Mouse (Mus musculus) megakaryocyte, embryonic 14.5 days (primary cell): ENCODE data around the gene Prkca. TPM values are rescaled to one million over a fixed set of nuclear protein-coding genes. Genes with fewer than 3 reads are reported as not detected.

Experiments
- H3K27me3 ChIP-seq: replicated peaks from 2 replicates; pipeline ENCODE3; 2012; ENCODE audit warnings: inconsistent platforms
- H3K36me3 ChIP-seq: replicated peaks from 2 replicates; pipeline ENCODE3; 2012; ENCODE audit warnings: low read length, inconsistent platforms, mixed read lengths
- H3K4me1 ChIP-seq: 2 replicates; pipeline ENCODE4 v1.6.1; 2012; ENCODE audit warnings: inconsistent platforms
- H3K4me3 ChIP-seq: replicated peaks from 2 replicates; pipeline ENCODE3; 2012; ENCODE audit warnings: moderate library complexity, mild to moderate bottlenecking, inconsistent platforms
- H3K9me3 ChIP-seq: 2 replicates; pipeline ENCODE4 v1.6.1; 2012; ENCODE audit warnings: inconsistent platforms
- FLI1 ChIP-seq: IDR thresholded peaks from 2 replicates; pipeline ENCODE4 v1.6.1; 2012; ENCODE audit warnings: low read length, inconsistent platforms, mixed read lengths
- GATA1 ChIP-seq: IDR thresholded peaks from 3 replicates; pipeline ENCODE4 v1.6.1; 2012; ENCODE audit warnings: mixed read lengths, low read length, inconsistent platforms, borderline replicate concordance
- polyA plus RNA-seq: library from polyadenylated mRNA; stranded (reverse); fragments of >175 nt; gene quantifications from 2 replicates; pipeline ENCODE4 v1.2.3, GENCODE M21; 2012; ENCODE audit warnings: low replicate concordance; ENCODE audit not compliant: insufficient read depth

Prkca gene
- polyA plus RNA-seq, 1 experiment: 36.2 TPM

- no peak for TF ChIP-seq FLI1
- TF ChIP-seq GATA1: no peak
- no peaks in the 10 kb centered on the region for H3K9me3 ChIP-seq
- no peaks in the 10 kb centered on the region for H3K27me3 ChIP-seq
- peaks cover 99% of the 10 kb centered on the region for H3K36me3 ChIP-seq
- H3K4me1 ChIP-seq: peaks cover 87% of the 10 kb centered on the region
- H3K4me3 ChIP-seq: no peak overlapping the region
Observed at GRCm38 (mm10) chr11:108189362-108189761, 154.4 kb downstream of the Prkca start.

GRCm38 (mm10) chr11:108182421-108182820 lies 161.3 kb downstream of the Prkca start:
- Histone ChIP-seq H3K4me3 (no peak overlapping the region), H3K36me3 (peaks cover 92% of the 10 kb centered on the region), H3K9me3 (no peaks in the 10 kb centered on the region), H3K4me1 (peaks cover 89% of the 10 kb centered on the region), H3K27me3 (no peaks in the 10 kb centered on the region)
- TF ChIP-seq FLI1 (no peak), GATA1 (no peak)

- Histone ChIP-seq H3K4me1 (peaks cover 86% of the 10 kb centered on the region), H3K4me3 (no peak overlapping the region), H3K9me3 (no peaks in the 10 kb centered on the region), H3K27me3 (no peaks in the 10 kb centered on the region), H3K36me3 (peaks cover 92% of the 10 kb centered on the region)
- TF ChIP-seq GATA1 (no peak), FLI1 (no peak)
Observed at GRCm38 (mm10) chr11:108181012-108181713, 162.6 kb downstream of the Prkca start.

GRCm38 (mm10) chr11:108178802-108179201 lies 164.9 kb downstream of the Prkca start:
- H3K27me3 ChIP-seq: no peaks in the 10 kb centered on the region
- TF ChIP-seq FLI1 (no peak), GATA1 (no peak)
- H3K4me1 ChIP-seq: peaks cover 82% of the 10 kb centered on the region
- no peak overlapping the region for H3K4me3 ChIP-seq
- no peaks in the 10 kb centered on the region for H3K9me3 ChIP-seq
- H3K36me3 ChIP-seq: peaks cover 88% of the 10 kb centered on the region

GRCm38 (mm10) chr11:108178258-108178657 lies 165.5 kb downstream of the Prkca start:
- peaks cover 89% of the 10 kb centered on the region for H3K36me3 ChIP-seq
- H3K27me3 ChIP-seq: no peaks in the 10 kb centered on the region
- no peak overlapping the region for H3K4me3 ChIP-seq
- TF ChIP-seq GATA1: no peak
- H3K9me3 ChIP-seq: no peaks in the 10 kb centered on the region
- H3K4me1 ChIP-seq: peaks cover 84% of the 10 kb centered on the region

GRCm38 (mm10) chr11:108176715-108177114 lies 167.0 kb downstream of the Prkca start:
- no peaks in the 10 kb centered on the region for H3K27me3 ChIP-seq
- TF ChIP-seq FLI1 (no peak), GATA1 (no peak)
- H3K4me1 ChIP-seq: peaks cover 78% of the 10 kb centered on the region

GRCm38 (mm10) chr11:108171917-108172316 lies 171.8 kb downstream of the Prkca start:
- no peak for TF ChIP-seq GATA1
- no peak for TF ChIP-seq FLI1
- Histone ChIP-seq H3K4me3 (no peak overlapping the region), H3K27me3 (no peaks in the 10 kb centered on the region), H3K36me3 (peaks cover 84% of the 10 kb centered on the region), H3K4me1 (peaks cover 82% of the 10 kb centered on the region), H3K9me3 (no peaks in the 10 kb centered on the region)

More at GRCm38 (mm10) chr11:108176715-108177114, 167.0 kb downstream of the Prkca start:
- no peaks in the 10 kb centered on the region for H3K9me3 ChIP-seq
- no peak overlapping the region for H3K4me3 ChIP-seq
- peaks cover 83% of the 10 kb centered on the region for H3K36me3 ChIP-seq

GRCm38 (mm10) chr11:108171260-108171659 lies 172.5 kb downstream of the Prkca start:
- TF ChIP-seq GATA1: no peak
- no peak for TF ChIP-seq FLI1
- H3K4me3 ChIP-seq: no peak overlapping the region
- H3K36me3 ChIP-seq: peaks cover 85% of the 10 kb centered on the region
- no peaks in the 10 kb centered on the region for H3K9me3 ChIP-seq
- H3K27me3 ChIP-seq: no peaks in the 10 kb centered on the region
- H3K4me1 ChIP-seq: peaks cover 84% of the 10 kb centered on the region

- Histone ChIP-seq H3K27me3 (no peaks in the 10 kb centered on the region), H3K9me3 (no peaks in the 10 kb centered on the region), H3K36me3 (peaks cover 90% of the 10 kb centered on the region), H3K4me3 (no peak overlapping the region), H3K4me1 (peaks cover 90% of the 10 kb centered on the region)
- TF ChIP-seq FLI1 (no peak), GATA1 (no peak)
Observed at GRCm38 (mm10) chr11:108170107-108170506, 173.6 kb downstream of the Prkca start.

GRCm38 (mm10) chr11:108165725-108166124 lies 178.0 kb downstream of the Prkca start:
- no peaks in the 10 kb centered on the region for H3K27me3 ChIP-seq
- H3K4me3 ChIP-seq: no peak overlapping the region
- H3K36me3 ChIP-seq: peaks cover 77% of the 10 kb centered on the region
- H3K4me1 ChIP-seq: peaks cover 92% of the 10 kb centered on the region
- TF ChIP-seq GATA1 (no peak), FLI1 (no peak)
- H3K9me3 ChIP-seq: no peaks in the 10 kb centered on the region
